Mouse (Mus musculus) MEL (cell line): ENCODE measurements around the gene Selenoh. TPM values are rescaled to one million over a fixed set of nuclear protein-coding genes. Genes with fewer than 3 reads are reported as not detected.

Experiments used
- DNase-seq: peaks from one replicate; pipeline ENCODE4 v3.0.0; 2011; ENCODE audit warnings: low read depth, low spot score
- H3K27ac ChIP-seq: 2 replicates; pipeline ENCODE4 v1.5.1; 2012; ENCODE audit warnings: low read depth, mild to moderate bottlenecking, control low read depth, low read length, moderate library complexity; ENCODE audit not compliant: control insufficient read depth
- H3K27me3 ChIP-seq, 2 experiments: fragments of 150-350 bp in 1 of 2; sonication (generic) in 1 of 2; 2 replicates each; pipeline ENCODE4 v1.6.1; 2012; ENCODE audit warnings: low read length in 2 of 2, mild to moderate bottlenecking in 2 of 2, improper control_type of control experiment in 1 of 2, moderate library complexity in 1 of 2; ENCODE audit not compliant: insufficient read depth in 2 of 2, control insufficient read depth in 1 of 2
- H3K36me3 ChIP-seq, 2 experiments: 2 replicates each; pipeline ENCODE4 v1.6.1; 2012 to 2014; ENCODE audit warnings: low read length in 2 of 2, improper control_type of control experiment in 1 of 2, inconsistent platforms in 1 of 2, mild to moderate bottlenecking in 1 of 2; ENCODE audit not compliant: insufficient read depth in 2 of 2, control insufficient read depth in 1 of 2
- H3K4me1 ChIP-seq, 2 experiments: fragments of 150-350 bp in 1 of 2; sonication (generic) in 1 of 2; 2 replicates each; pipeline ENCODE4 v1.6.1; 2012; ENCODE audit warnings: low read length in 2 of 2, improper control_type of control experiment in 1 of 2, mild to moderate bottlenecking in 1 of 2; ENCODE audit not compliant: insufficient read depth in 2 of 2, control insufficient read depth in 1 of 2
- H3K4me3 ChIP-seq, 2 experiments: fragments of 150-350 bp in 1 of 2; sonication (generic) in 1 of 2; 2 replicates each; pipeline ENCODE4 v1.5.1; 2012; ENCODE audit warnings: low read depth in 2 of 2, low read length in 2 of 2, mild to moderate bottlenecking in 2 of 2, moderate library complexity in 2 of 2, control low read depth in 1 of 2, improper control_type of control experiment in 1 of 2; ENCODE audit not compliant: control insufficient read depth in 1 of 2, insufficient read depth in 1 of 2
- H3K79me2 ChIP-seq: 2 replicates; pipeline ENCODE4 v1.6.1; 2012; ENCODE audit warnings: mild to moderate bottlenecking, low read length, moderate library complexity; ENCODE audit not compliant: control insufficient read depth, poor library complexity, insufficient read depth
- H3K9ac ChIP-seq: 2 replicates; pipeline ENCODE4 v1.6.1; 2012; ENCODE audit warnings: low read depth, mild to moderate bottlenecking, control low read depth, low read length, moderate library complexity; ENCODE audit not compliant: control insufficient read depth, poor library complexity, severe bottlenecking
- H3K9me3 ChIP-seq: fragments of 150-350 bp; sonication (generic); replicated peaks from 2 replicates; pipeline ENCODE4 v1.6.1; 2012; ENCODE audit warnings: mild to moderate bottlenecking, low read length, improper control_type of control experiment, moderate library complexity; ENCODE audit not compliant: insufficient read depth
- BHLHE40 ChIP-seq: IDR thresholded peaks from 2 replicates; pipeline ENCODE4 v1.6.1; 2012; ENCODE audit warnings: low read depth, mild to moderate bottlenecking, inconsistent platforms, low read length, improper control_type of control experiment, borderline replicate concordance
- CHD1 ChIP-seq: IDR thresholded peaks from 2 replicates; pipeline ENCODE4 v1.6.1; 2012; ENCODE audit warnings: low read depth, mild to moderate bottlenecking, inconsistent platforms, low read length, improper control_type of control experiment
- CHD2 ChIP-seq: IDR thresholded peaks from 2 replicates; pipeline ENCODE4 v1.6.1; 2011; ENCODE audit warnings: low read length, improper control_type of control experiment
- E2F4 ChIP-seq: IDR thresholded peaks from 2 replicates; pipeline ENCODE4 v1.6.1; 2011; ENCODE audit warnings: low read depth, low read length, improper control_type of control experiment, borderline replicate concordance
- ELF1 ChIP-seq: IDR thresholded peaks from 2 replicates; pipeline ENCODE4 v1.6.1; 2014; ENCODE audit warnings: low read depth, mild to moderate bottlenecking, inconsistent platforms, low read length, improper control_type of control experiment, moderate library complexity
- EP300 ChIP-seq, 2 experiments: IDR thresholded peaks; 2 replicates each; pipeline ENCODE4 v1.6.1; 2011; ENCODE audit warnings: improper control_type of control experiment in 2 of 2, low read length in 2 of 2, low read depth in 1 of 2, mild to moderate bottlenecking in 1 of 2
- ETS1 ChIP-seq: IDR thresholded peaks from 2 replicates; pipeline ENCODE4 v1.6.1; 2012; ENCODE audit warnings: low read depth, mild to moderate bottlenecking, inconsistent platforms, low read length, improper control_type of control experiment, moderate library complexity
- GATA1 ChIP-seq: IDR thresholded peaks from 2 replicates; pipeline ENCODE4 v1.6.1; 2011; ENCODE audit warnings: low read depth, low read length, improper control_type of control experiment
- JUND ChIP-seq: IDR thresholded peaks from 2 replicates; pipeline ENCODE4 v1.6.1; 2011; ENCODE audit warnings: low read depth, mild to moderate bottlenecking, improper control_type of control experiment, low read length
- KAT2A ChIP-seq: conservative IDR thresholded peaks from 2 replicates; pipeline ENCODE4 v1.6.1; 2012; ENCODE audit warnings: low read depth, low read length, improper control_type of control experiment, inconsistent platforms
- MAFK ChIP-seq: IDR thresholded peaks from 2 replicates; pipeline ENCODE4 v1.6.1; 2011; ENCODE audit warnings: low read depth, mild to moderate bottlenecking, low read length, improper control_type of control experiment, borderline replicate concordance
- MAX ChIP-seq: IDR thresholded peaks from 2 replicates; pipeline ENCODE4 v1.6.1; 2011; ENCODE audit warnings: low read length, improper control_type of control experiment
- MAZ ChIP-seq: IDR thresholded peaks from 2 replicates; pipeline ENCODE4 v1.6.1; 2012; ENCODE audit warnings: low read depth, mild to moderate bottlenecking, inconsistent platforms, low read length, improper control_type of control experiment
- MEF2A ChIP-seq: IDR thresholded peaks from 2 replicates; pipeline ENCODE4 v1.6.1; 2014; ENCODE audit warnings: low read depth, mild to moderate bottlenecking, inconsistent platforms, low read length, improper control_type of control experiment; ENCODE audit not compliant: poor library complexity, insufficient replicate concordance, severe bottlenecking; ENCODE audit errors: extremely low read depth
- MXI1 ChIP-seq: IDR thresholded peaks from 2 replicates; pipeline ENCODE4 v1.6.1; 2011; ENCODE audit warnings: mild to moderate bottlenecking, low read depth, low read length, improper control_type of control experiment
- MYB ChIP-seq: IDR thresholded peaks from 2 replicates; pipeline ENCODE4 v1.6.1; 2011; ENCODE audit warnings: mild to moderate bottlenecking, low read depth, low read length, improper control_type of control experiment
- MYC ChIP-seq: IDR thresholded peaks from 2 replicates; pipeline ENCODE4 v1.6.1; 2011; ENCODE audit warnings: low read depth, mild to moderate bottlenecking, low read length, improper control_type of control experiment, moderate library complexity
- NELFE ChIP-seq: IDR thresholded peaks from 2 replicates; pipeline ENCODE4 v1.6.1; 2011; ENCODE audit warnings: low read depth, low read length, improper control_type of control experiment
- POLR2A ChIP-seq, 2 experiments: IDR thresholded peaks; 2 replicates each; pipeline ENCODE4 v1.6.1; 2011 to 2012; ENCODE audit warnings: low read length in 2 of 2, mild to moderate bottlenecking in 2 of 2, control low read depth in 1 of 2, improper control_type of control experiment in 1 of 2, low read depth in 1 of 2, moderate library complexity in 1 of 2; ENCODE audit not compliant: control insufficient read depth in 1 of 2, insufficient read depth in 1 of 2, poor library complexity in 1 of 2
- POLR2AphosphoS2 ChIP-seq: IDR thresholded peaks from 2 replicates; pipeline ENCODE4 v1.6.1; 2011; ENCODE audit warnings: low read length, improper control_type of control experiment
- SIN3A ChIP-seq: IDR thresholded peaks from 2 replicates; pipeline ENCODE4 v1.6.1; 2012; ENCODE audit warnings: low read length, improper control_type of control experiment, inconsistent platforms
- TAL1 ChIP-seq: IDR thresholded peaks from 2 replicates; pipeline ENCODE4 v1.6.1; 2012; ENCODE audit warnings: mild to moderate bottlenecking, inconsistent platforms, low read length, moderate library complexity, mixed read lengths
- TBP ChIP-seq: IDR thresholded peaks from 2 replicates; pipeline ENCODE4 v1.8.0; 2011; ENCODE audit warnings: low read depth, low read length, improper control_type of control experiment
- TCF12 ChIP-seq: IDR thresholded peaks from 2 replicates; pipeline ENCODE4 v1.6.1; 2014; ENCODE audit warnings: low read depth, mild to moderate bottlenecking, inconsistent platforms, low read length, improper control_type of control experiment, moderate library complexity
- USF1 ChIP-seq: IDR thresholded peaks from 2 replicates; pipeline ENCODE4 v1.6.1; 2014; ENCODE audit warnings: low read depth, mild to moderate bottlenecking, inconsistent platforms, low read length, improper control_type of control experiment, moderate library complexity
- ZC3H11A ChIP-seq: IDR thresholded peaks from 2 replicates; pipeline ENCODE4 v1.6.1; 2012; ENCODE audit warnings: low read depth, mild to moderate bottlenecking, inconsistent platforms, low read length, improper control_type of control experiment
- ZMIZ1 ChIP-seq: IDR thresholded peaks from 2 replicates; pipeline ENCODE4 v1.6.1; 2012; ENCODE audit warnings: low read depth, mild to moderate bottlenecking, inconsistent platforms, low read length, improper control_type of control experiment, moderate library complexity
- polyA plus RNA-seq, 2 experiments: library from polyadenylated mRNA; stranded (reverse) in 1 of 2; unstranded in 1 of 2; fragments of >175 nt in 1 of 2; fragments of >200 nt in 1 of 2; gene quantifications; 2 replicates each; pipeline versions ENCODE4 v1.2.1 to v1.2.4; 2012; ENCODE audit warnings: low replicate concordance in 2 of 2, low read depth in 1 of 2; ENCODE audit not compliant: insufficient read length in 2 of 2, insufficient read depth in 1 of 2, missing spikeins in 1 of 2
- total RNA-seq: library from RNA; depleted of rRNA; stranded (reverse); fragments of 300-350 nt; gene quantifications from 2 replicates; pipeline ENCODE4 v1.2.3, GENCODE M21; 2012

The Selenoh gene
- total and polyA plus RNA-seq, 3 experiments: 70.7 to 79.0 TPM; not detected in 1

GRCm38 (mm10) chr2:84714811-84715561 is 44.4 kb upstream of the Selenoh start, which contains the start of gene Zdhhc5 (continued):
- TF ChIP-seq TCF12: peak; percentile 49; the same call in 1 of the 2 replicates
- no peak for TF ChIP-seq JUND
- TF ChIP-seq BHLHE40: no peak
- peak; percentile 49; the same call in 1 of the 2 replicates for TF ChIP-seq ELF1
- no peak for TF ChIP-seq ZC3H11A
- TF ChIP-seq TAL1: no peak
- TF ChIP-seq POLR2AphosphoS2: peak; percentile 77
- TF ChIP-seq EP300 (IDR thresholded peaks at IDR 0.05; ENCODE audit: low read depth in 1 of 2, low read length in 2 of 2): peak in 1 of 2 experiments; percentile 24; a peak in 1 of 4 replicates

- TF ChIP-seq GATA1: no peak
- no peak for TF ChIP-seq CHD2
- TF ChIP-seq MXI1: no peak; the same call in 1 of the 2 replicates
- peak; percentile 88; the same call in 1 of the 2 replicates for TF ChIP-seq CHD1
- TF ChIP-seq ELF1: no peak
- TF ChIP-seq KAT2A: no peak
- 0 out of 2 replicates have a peak, but pooled peaks have one; percentile 2 for TF ChIP-seq TBP
- no peak for TF ChIP-seq EP300 (IDR thresholded peaks at IDR 0.05; ENCODE audit: low read depth in 1 of 2, low read length in 2 of 2)
- peak; percentile 67; the same call in 1 of the 2 replicates for TF ChIP-seq SIN3A
- no peak for TF ChIP-seq NELFE
- H3K4me3 ChIP-seq: peak overlapping the region; percentile 83 to 92
- peaks cover 39% of the 10 kb centered on the region for H3K79me2 ChIP-seq
- H3K27ac ChIP-seq: peak overlapping the region; percentile 84
- peaks cover 0 to 11% of the 10 kb centered on the region in 2 experiments; a peak in 2 of 4 replicates for H3K4me1 ChIP-seq
- no peak for DNase-seq
- H3K9ac ChIP-seq: peak overlapping the region; percentile 87
- H3K36me3 ChIP-seq: peaks cover 4 to 27% of the 10 kb centered on the region in 2 experiments
- H3K27me3 ChIP-seq: no peaks in the 10 kb centered on the region
- no peaks in the 10 kb centered on the region for H3K9me3 ChIP-seq
These were observed 43.8 kb upstream of the Selenoh start for GRCm38 (mm10) chr2:84714422-84714810.

DNA sequence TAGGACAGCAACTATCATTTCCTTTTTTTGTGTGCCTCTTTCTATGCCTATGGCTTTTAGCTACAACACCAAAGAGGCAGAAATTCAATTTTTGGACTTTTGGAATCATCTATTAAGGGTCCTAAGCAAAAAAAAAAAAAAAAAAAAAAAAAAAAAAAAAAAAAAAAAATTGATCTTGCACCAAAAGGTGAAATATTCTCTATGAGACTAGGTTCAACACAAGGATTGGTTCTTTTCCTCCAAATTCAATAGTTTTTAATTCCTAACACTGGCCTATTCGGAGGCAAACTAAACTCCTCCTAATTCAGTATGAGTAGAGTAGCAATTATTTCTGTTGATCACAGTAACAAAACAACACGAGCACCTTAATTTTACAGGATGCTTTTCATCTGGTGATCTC is 41.3 kb upstream of the Selenoh start:
- H3K36me3 ChIP-seq: peaks cover 8 to 37% of the 10 kb centered on the region in 2 experiments
- H3K9ac ChIP-seq: no peak overlapping the region

More for the DNA sequence above, 41.3 kb upstream of the Selenoh start:
- TF ChIP-seq ELF1 (no peak), MAFK (no peak), ETS1 (no peak), USF1 (no peak), TAL1 (no peak), E2F4 (no peak), MYB (no peak), ZMIZ1 (no peak), MAZ (no peak), GATA1 (no peak), POLR2A (IDR thresholded peaks at IDR 0.05; ENCODE audit: control insufficient read depth in 1 of 2, insufficient read depth in 1 of 2, low read depth in 1 of 2, low read length in 2 of 2, poor library complexity in 1 of 2) (no peak), EP300 (IDR thresholded peaks at IDR 0.05; ENCODE audit: low read depth in 1 of 2, low read length in 2 of 2) (no peak), MEF2A (no peak), MAX (no peak), MYC (no peak), ZC3H11A (no peak)
- no peak for DNase-seq
- Histone ChIP-seq H3K9me3 (no peaks in the 10 kb centered on the region), H3K79me2 (peaks cover 62% of the 10 kb centered on the region), H3K4me3 (no peak overlapping the region), H3K4me1 (peaks cover 2 to 7% of the 10 kb centered on the region in 2 experiments; a peak in 1 of 4 replicates), H3K27me3 (no peaks in the 10 kb centered on the region), H3K27ac (no peak overlapping the region)
